Mouse (Mus musculus) CH12.LX (cell line): ENCODE data around the gene Spp2.

Source experiments
- CTCF ChIP-seq, 2 experiments: IDR thresholded peaks in 1 of 2; conservative IDR thresholded peaks in 1 of 2; 2 replicates each; pipeline ENCODE4 v1.5.1; 2011 to 2012; ENCODE audit warnings: low read depth in 2 of 2, low read length in 2 of 2, improper control_type of control experiment in 1 of 2, inconsistent platforms in 1 of 2, mild to moderate bottlenecking in 1 of 2, moderate library complexity in 1 of 2
- E2F4 ChIP-seq: IDR thresholded peaks from 2 replicates; pipeline ENCODE4 v1.6.1; 2011; ENCODE audit warnings: low read depth, low read length, improper control_type of control experiment; ENCODE audit not compliant: insufficient replicate concordance
- EP300 ChIP-seq: IDR thresholded peaks from 2 replicates; pipeline ENCODE4 v1.6.1; 2011; ENCODE audit warnings: low read length, improper control_type of control experiment
- HCFC1 ChIP-seq: IDR thresholded peaks from 2 replicates; pipeline ENCODE4 v1.6.1; 2012; ENCODE audit warnings: low read depth, mild to moderate bottlenecking, inconsistent platforms, low read length, improper control_type of control experiment
- JUND ChIP-seq: conservative IDR thresholded peaks from 2 replicates; pipeline ENCODE4 v1.6.1; 2011; ENCODE audit warnings: low read depth, low read length, improper control_type of control experiment
- MAZ ChIP-seq: IDR thresholded peaks from 2 replicates; pipeline ENCODE4 v1.6.1; 2012; ENCODE audit warnings: low read depth, mild to moderate bottlenecking, inconsistent platforms, low read length, improper control_type of control experiment, moderate library complexity
- POLR2A ChIP-seq: IDR thresholded peaks from 2 replicates; pipeline ENCODE4 v1.6.1; 2011; ENCODE audit warnings: low read depth, mild to moderate bottlenecking, improper control_type of control experiment, low read length
- ZC3H11A ChIP-seq: IDR thresholded peaks from 2 replicates; pipeline ENCODE4 v1.6.1; 2012; ENCODE audit warnings: low read depth, mild to moderate bottlenecking, inconsistent platforms, low read length, improper control_type of control experiment

DNA sequence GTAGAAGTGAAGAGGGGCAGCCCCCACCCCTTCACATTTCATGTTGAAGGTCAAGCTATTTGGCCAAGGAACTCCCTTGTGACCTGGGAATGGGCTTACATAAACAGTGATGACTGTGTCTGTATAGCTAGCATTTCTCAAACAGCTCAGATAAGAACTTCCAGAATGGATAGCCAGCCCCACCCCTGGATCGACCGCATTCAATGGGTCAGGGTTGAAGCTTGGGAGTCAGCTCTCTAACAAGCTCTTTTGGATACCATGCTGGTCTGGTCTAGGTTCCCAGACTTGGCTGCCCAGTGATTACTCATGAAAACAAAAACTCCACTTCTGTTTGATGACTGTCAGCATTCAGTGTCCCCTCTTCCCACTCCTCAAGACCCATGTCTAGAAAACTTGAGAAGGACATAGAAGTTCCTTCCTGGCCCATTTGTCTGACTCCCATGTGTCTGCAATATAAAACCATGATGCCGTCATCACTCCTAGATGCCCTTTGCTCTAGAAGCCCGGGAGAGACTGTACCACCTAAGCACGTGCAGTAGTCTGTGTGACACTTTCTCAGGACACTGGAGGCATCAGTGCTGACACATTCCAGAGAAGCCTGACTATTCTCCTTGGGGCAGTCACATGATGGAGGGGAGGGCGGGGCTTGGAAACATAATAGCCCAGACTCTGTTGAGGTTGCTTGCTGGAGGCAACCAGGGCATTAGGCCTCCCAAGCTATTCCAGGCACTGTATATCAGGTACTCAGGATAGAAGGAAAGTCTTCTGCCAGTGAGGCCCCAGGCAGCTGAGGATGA lies 57.5 kb downstream of the Spp2 start:
- no peak for TF ChIP-seq MAZ
- no peak for TF ChIP-seq EP300
- no peak for TF ChIP-seq E2F4
- TF ChIP-seq CTCF (conservative IDR thresholded peaks at IDR 0.05 in 1 of 2, IDR thresholded peaks at IDR 0.05 in 1 of 2; ENCODE audit: low read depth in 2 of 2, low read length in 2 of 2), result no peak
- no peak for TF ChIP-seq JUND
- no peak for TF ChIP-seq POLR2A
- no peak for TF ChIP-seq HCFC1
- no peak for TF ChIP-seq ZC3H11A
